Mouse (Mus musculus) thymus, postnatal 0 days (tissue): ENCODE results near the gene Ttc32. TPM values are rescaled to one million over a fixed set of nuclear protein-coding genes. Genes with fewer than 3 reads are reported as not detected.
"Not testable (repeated sequence)": the region's sequence is repeated elsewhere in the genome, so short reads cannot be mapped to it uniquely, and the experiment has no call there.

Experiments
- DNase-seq: peaks from one replicate; pipeline ENCODE4 v3.0.0-alpha.2; 2015; ENCODE audit warnings: low spot score
- polyA plus RNA-seq: library from polyadenylated mRNA; unstranded; fragments of >200 nt; fragmentation: Nextera tagmentation; extraction: Ambion mirVana; gene quantifications from 2 replicates; pipeline ENCODE4 v1.2.1, GENCODE M21; 2015

Ttc32 gene
- 33.4 and 35.1 TPM in 2 replicates for polyA plus RNA-seq

GRCm38 (mm10) chr12:9029888-9030723, at the start of gene Ttc32:
TSS of gene Ttc32 (plus strand) at chr12:9029997.
- peak; percentile 93 for DNase-seq

- no peak for DNase-seq
Measured at GRCm38 (mm10) chr12:8993231-8993630, 36.6 kb upstream of the Ttc32 start.

- DNase-seq, result no peak
Measured at GRCm38 (mm10) chr12:8998318-8998717, 31.5 kb upstream of the Ttc32 start.

GRCm38 (mm10) chr12:9002038-9002648, 27.7 kb upstream of the Ttc32 start:
- DNase-seq, result peak; percentile 76

- DNase-seq, result no peak
Measured at GRCm38 (mm10) chr12:9007146-9007545, 22.7 kb upstream of the Ttc32 start.

GRCm38 (mm10) chr12:9007811-9008210, 22.0 kb upstream of the Ttc32 start:
- no peak for DNase-seq

- no peak for DNase-seq
Measured at GRCm38 (mm10) chr12:9010311-9010710, 19.5 kb upstream of the Ttc32 start.

GRCm38 (mm10) chr12:9016376-9016775, 13.4 kb upstream of the Ttc32 start:
- DNase-seq, result no peak

- DNase-seq, result no peak
Measured at GRCm38 (mm10) chr12:9020431-9020830, 9.4 kb upstream of the Ttc32 start.

- DNase-seq, result no peak
Measured at GRCm38 (mm10) chr12:9020986-9021385, 8.8 kb upstream of the Ttc32 start.

- no peak for DNase-seq
Measured at GRCm38 (mm10) chr12:9023031-9023430, 6.8 kb upstream of the Ttc32 start.

GRCm38 (mm10) chr12:9024071-9024470, 5.7 kb upstream of the Ttc32 start:
- no peak for DNase-seq

- DNase-seq, result no peak
Measured at GRCm38 (mm10) chr12:9024736-9025135, 5.1 kb upstream of the Ttc32 start.

GRCm38 (mm10) chr12:9026843-9027242, 3.0 kb upstream of the Ttc32 start:
- DNase-seq, result no peak

GRCm38 (mm10) chr12:9028816-9029215, 981 bp upstream of the Ttc32 start:
- not testable (repeated sequence) for DNase-seq

GRCm38 (mm10) chr12:9029506-9029887, 300 bp upstream of the Ttc32 start:
- DNase-seq, result no peak

GRCm38 (mm10) chr12:9031166-9031565, 1.4 kb downstream of the Ttc32 start:
- no peak for DNase-seq

- DNase-seq, result no peak
Measured at GRCm38 (mm10) chr12:9033140-9033539, 3.3 kb downstream of the Ttc32 start.

- no peak for DNase-seq
Measured at GRCm38 (mm10) chr12:9036409-9036808, 6.6 kb downstream of the Ttc32 start.

GRCm38 (mm10) chr12:9040177-9040576, 10.4 kb downstream of the Ttc32 start:
- DNase-seq, result no peak

GRCm38 (mm10) chr12:9040686-9041085, 10.9 kb downstream of the Ttc32 start:
- DNase-seq, result no peak

GRCm38 (mm10) chr12:9042316-9042715, 12.5 kb downstream of the Ttc32 start:
- DNase-seq, result no peak

GRCm38 (mm10) chr12:9042759-9043158, 13.0 kb downstream of the Ttc32 start:
- DNase-seq, result no peak
